Mouse (Mus musculus): Measurements from ENCODE around the gene 4933400A11Rik. TPM values are rescaled to one million over a fixed set of nuclear protein-coding genes. Genes with fewer than 3 reads are reported as not detected.
A peak's percentile ranks its signal among the peaks of the same experiment; 100 is the strongest.

4933400A11Rik gene
- polyA plus RNA-seq (2015; fragmentation: Nextera tagmentation; extraction: Ambion mirVana): not detected in 2 replicates

GRCm38 (mm10) chrX:169779535-169779934, at the start of gene 4933400A11Rik:
TSS of gene 4933400A11Rik (minus strand) at chrX:169779635.
- Histone ChIP-seq H3K4me2 (replicated peaks; ENCODE audit: low read depth, low read length) (no peak within 1 kb of the TSS), H3K9ac (replicated peaks; ENCODE audit: low read depth) (no peak within 1 kb of the TSS), H3K9me3 (ENCODE audit: low read length) (no peaks in the 10 kb centered on the region), H3K4me1 (ENCODE audit: insufficient read depth, low read depth, low read length) (no peaks in the 10 kb centered on the region), H3K4me3 (ENCODE audit: low read depth, low read length) (no peak within 1 kb of the TSS), H3K27ac (ENCODE audit: low read length) (no peak within 1 kb of the TSS), H3K27me3 (replicated peaks; ENCODE audit: insufficient read depth, low read length) (no peaks in the 10 kb centered on the region), H3K36me3 (ENCODE audit: insufficient read depth, low read length) (no peaks in the 10 kb centered on the region)
- TF ChIP-seq CTCF (IDR thresholded peaks at IDR 0.05): no peak
- no peak for TF ChIP-seq EP300 (IDR thresholded peaks at IDR 0.05)
- ATAC-seq: no peak
- 88% methylated on average over 3 of the region's 3 CpGs for WGBS
- DNase-seq (ENCODE audit: low spot score): no peak

- H3K36me3 ChIP-seq (ENCODE audit: insufficient read depth, low read length): no peaks in the 10 kb centered on the region
- no peaks in the 10 kb centered on the region for H3K27me3 ChIP-seq (replicated peaks; ENCODE audit: insufficient read depth, low read length)
- TF ChIP-seq EP300 (IDR thresholded peaks at IDR 0.05): peak; percentile 30; the same call in 1 of the 2 replicates
- TF ChIP-seq CTCF (IDR thresholded peaks at IDR 0.05): no peak
- WGBS: 44% methylated on average over 5 of the region's 5 CpGs
- no peak overlapping the region for H3K4me3 ChIP-seq (ENCODE audit: low read depth, low read length)
- H3K9me3 ChIP-seq (ENCODE audit: low read length): no peaks in the 10 kb centered on the region
- H3K27ac ChIP-seq (ENCODE audit: low read length): peak overlapping the region; percentile 64
- DNase-seq (ENCODE audit: low spot score) (peak; percentile 20), ATAC-seq (peak; percentile 86)
- H3K4me2 ChIP-seq (replicated peaks; ENCODE audit: low read depth, low read length): no peak overlapping the region; the same call in 1 of the 2 replicates
- H3K4me1 ChIP-seq (ENCODE audit: insufficient read depth, low read depth, low read length): no peaks in the 10 kb centered on the region
- H3K9ac ChIP-seq (replicated peaks; ENCODE audit: low read depth): no peak overlapping the region
These were observed 48.7 kb upstream of the 4933400A11Rik start for GRCm38 (mm10) chrX:169828136-169828535.

GRCm38 (mm10) chrX:169827720-169828119, 48.3 kb upstream of the 4933400A11Rik start:
- Histone ChIP-seq H3K9ac (replicated peaks; ENCODE audit: low read depth) (no peak overlapping the region), H3K4me3 (ENCODE audit: low read depth, low read length) (no peak overlapping the region), H3K9me3 (ENCODE audit: low read length) (no peaks in the 10 kb centered on the region), H3K4me2 (replicated peaks; ENCODE audit: low read depth, low read length) (no peak overlapping the region; the same call in 1 of the 2 replicates), H3K27ac (ENCODE audit: low read length) (peak overlapping the region; percentile 64), H3K4me1 (ENCODE audit: insufficient read depth, low read depth, low read length) (no peaks in the 10 kb centered on the region), H3K27me3 (replicated peaks; ENCODE audit: insufficient read depth, low read length) (no peaks in the 10 kb centered on the region), H3K36me3 (ENCODE audit: insufficient read depth, low read length) (no peaks in the 10 kb centered on the region)
- 36% methylated on average over 7 of the region's 7 CpGs for WGBS
- ATAC-seq (peak; percentile 40; the same call in 1 of the 2 replicates), DNase-seq (ENCODE audit: low spot score) (no peak)
- no peak for TF ChIP-seq CTCF (IDR thresholded peaks at IDR 0.05)
- no peak for TF ChIP-seq EP300 (IDR thresholded peaks at IDR 0.05)

- H3K27me3 ChIP-seq (replicated peaks; ENCODE audit: insufficient read depth, low read length): no peaks in the 10 kb centered on the region
- DNase-seq (ENCODE audit: low spot score) (no peak), ATAC-seq (no peak)
- TF ChIP-seq CTCF (IDR thresholded peaks at IDR 0.05) (no peak), EP300 (IDR thresholded peaks at IDR 0.05) (no peak)
- no peaks in the 10 kb centered on the region for H3K36me3 ChIP-seq (ENCODE audit: insufficient read depth, low read length)
- no peaks in the 10 kb centered on the region for H3K4me1 ChIP-seq (ENCODE audit: insufficient read depth, low read depth, low read length)
- H3K4me2 ChIP-seq (replicated peaks; ENCODE audit: low read depth, low read length): no peak overlapping the region
- WGBS: 61% methylated on average over 10 of the region's 10 CpGs
- no peak overlapping the region for H3K27ac ChIP-seq (ENCODE audit: low read length)
- no peak overlapping the region for H3K4me3 ChIP-seq (ENCODE audit: low read depth, low read length)
- no peak overlapping the region for H3K9ac ChIP-seq (replicated peaks; ENCODE audit: low read depth)
- no peaks in the 10 kb centered on the region for H3K9me3 ChIP-seq (ENCODE audit: low read length)
These were observed 47.5 kb upstream of the 4933400A11Rik start for GRCm38 (mm10) chrX:169826947-169827346.

GRCm38 (mm10) chrX:169813673-169814072, 34.2 kb upstream of the 4933400A11Rik start:
- no peak overlapping the region for H3K4me3 ChIP-seq (ENCODE audit: low read depth, low read length)
- ATAC-seq: no peak
- H3K4me1 ChIP-seq (ENCODE audit: insufficient read depth, low read depth, low read length): no peaks in the 10 kb centered on the region
- H3K9me3 ChIP-seq (ENCODE audit: low read length): no peaks in the 10 kb centered on the region
- no peaks in the 10 kb centered on the region for H3K36me3 ChIP-seq (ENCODE audit: insufficient read depth, low read length)
- H3K9ac ChIP-seq (replicated peaks; ENCODE audit: low read depth): no peak overlapping the region
- H3K27ac ChIP-seq (ENCODE audit: low read length): no peak overlapping the region
- no peak for DNase-seq (ENCODE audit: low spot score)
- no peak overlapping the region for H3K4me2 ChIP-seq (replicated peaks; ENCODE audit: low read depth, low read length)
- WGBS: 83% methylated on average over 1 of the region's 1 CpGs
- no peaks in the 10 kb centered on the region for H3K27me3 ChIP-seq (replicated peaks; ENCODE audit: insufficient read depth, low read length)
- TF ChIP-seq EP300 (IDR thresholded peaks at IDR 0.05) (no peak), CTCF (IDR thresholded peaks at IDR 0.05) (no peak)

- WGBS: 64% methylated on average over 2 of the region's 2 CpGs
These were observed 32.3 kb upstream of the 4933400A11Rik start for GRCm38 (mm10) chrX:169811783-169812182.

GRCm38 (mm10) chrX:169811318-169811717, 31.9 kb upstream of the 4933400A11Rik start:
- Histone ChIP-seq H3K27ac (ENCODE audit: low read length) (no peak overlapping the region), H3K27me3 (replicated peaks; ENCODE audit: insufficient read depth, low read length) (no peaks in the 10 kb centered on the region), H3K9ac (replicated peaks; ENCODE audit: low read depth) (no peak overlapping the region), H3K36me3 (ENCODE audit: insufficient read depth, low read length) (no peaks in the 10 kb centered on the region), H3K4me1 (ENCODE audit: insufficient read depth, low read depth, low read length) (no peaks in the 10 kb centered on the region), H3K4me3 (ENCODE audit: low read depth, low read length) (no peak overlapping the region), H3K4me2 (replicated peaks; ENCODE audit: low read depth, low read length) (no peak overlapping the region), H3K9me3 (ENCODE audit: low read length) (no peaks in the 10 kb centered on the region)
- no peak for DNase-seq (ENCODE audit: low spot score)
- WGBS: 50% methylated on average over 5 of the region's 5 CpGs
- no peak for TF ChIP-seq EP300 (IDR thresholded peaks at IDR 0.05)
- TF ChIP-seq CTCF (IDR thresholded peaks at IDR 0.05): no peak
- ATAC-seq: no peak

More at GRCm38 (mm10) chrX:169811783-169812182, 32.3 kb upstream of the 4933400A11Rik start:
- Histone ChIP-seq H3K36me3 (ENCODE audit: insufficient read depth, low read length) (no peaks in the 10 kb centered on the region), H3K27me3 (replicated peaks; ENCODE audit: insufficient read depth, low read length) (no peaks in the 10 kb centered on the region), H3K27ac (ENCODE audit: low read length) (no peak overlapping the region), H3K4me2 (replicated peaks; ENCODE audit: low read depth, low read length) (no peak overlapping the region), H3K4me3 (ENCODE audit: low read depth, low read length) (no peak overlapping the region), H3K9ac (replicated peaks; ENCODE audit: low read depth) (no peak overlapping the region), H3K9me3 (ENCODE audit: low read length) (no peaks in the 10 kb centered on the region), H3K4me1 (ENCODE audit: insufficient read depth, low read depth, low read length) (no peaks in the 10 kb centered on the region)
- ATAC-seq: no peak
- no peak for DNase-seq (ENCODE audit: low spot score)
- no peak for TF ChIP-seq EP300 (IDR thresholded peaks at IDR 0.05)
- TF ChIP-seq CTCF (IDR thresholded peaks at IDR 0.05): no peak
